Mouse (Mus musculus) left cerebral cortex, postnatal 36 days (tissue): ENCODE results near the gene Gabrd. TPM values are rescaled to one million over a fixed set of nuclear protein-coding genes. Genes with fewer than 3 reads are reported as not detected.
"Not testable (repeated sequence)": the region's sequence is repeated elsewhere in the genome, so short reads cannot be mapped to it uniquely, and the experiment has no call there.

Experiments
- DNase-seq, 2 experiments: peaks; one replicate each; pipeline ENCODE4 v3.0.0; 2021 to 2022; ENCODE audit warnings: low spot score in 2 of 2, mixed read lengths in 1 of 2
- intact Hi-C: fragments of 180-260 bp; cut with DNase I; formaldehyde crosslinking; loops from one replicate; pipeline ENCODE4 v1.15.1; 2025
- total RNA-seq, 2 experiments: library from RNA; stranded (reverse); gene quantifications; 2 replicates each; pipeline ENCODE4 v1.2.3; 2021

Gabrd gene
- total RNA-seq = 10 to 100 TPM; 69.6 to 79.8 TPM

DNA sequence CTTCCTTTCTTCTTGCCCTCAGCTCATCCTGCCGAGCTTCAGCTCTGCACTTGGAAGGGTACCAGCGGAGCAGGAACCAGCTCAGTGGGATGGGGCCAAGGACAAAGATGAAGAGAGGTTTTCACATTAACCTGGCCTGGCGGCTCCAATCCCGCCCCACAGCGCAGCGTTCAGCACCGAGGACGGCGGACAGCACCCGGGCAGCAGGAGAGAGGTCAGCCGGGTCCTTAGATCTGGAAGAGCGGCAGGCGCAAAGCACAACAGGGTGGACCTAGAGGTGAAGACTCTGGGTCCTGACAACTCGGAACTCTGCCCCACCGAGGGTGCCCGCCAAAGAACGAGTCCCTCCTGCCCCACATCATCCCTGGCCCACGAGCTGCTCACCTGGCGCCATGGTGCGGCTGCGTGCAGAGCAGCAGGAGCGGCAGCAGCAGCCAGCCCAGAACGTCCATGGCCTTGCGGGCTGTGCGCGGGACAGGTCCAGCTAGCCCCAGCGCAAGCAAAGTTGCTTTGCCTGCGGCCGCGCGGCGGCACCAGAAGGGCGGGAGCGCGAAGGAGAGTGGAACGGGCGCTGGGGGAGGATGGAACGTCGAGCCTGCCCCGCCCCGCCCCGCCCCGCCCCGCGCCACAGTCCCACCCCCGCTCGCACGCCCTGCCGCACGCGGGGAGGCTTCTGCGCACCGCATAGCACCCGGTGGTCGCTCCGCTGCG is at the start of gene Gabrd:
Gene Gabrd, minus strand, starts transcription at position 602 of the 711 bp plus-strand sequence.
- intact Hi-C loops = no loop called here
- DNase-seq = peak; percentile 55 to 71

DNA sequence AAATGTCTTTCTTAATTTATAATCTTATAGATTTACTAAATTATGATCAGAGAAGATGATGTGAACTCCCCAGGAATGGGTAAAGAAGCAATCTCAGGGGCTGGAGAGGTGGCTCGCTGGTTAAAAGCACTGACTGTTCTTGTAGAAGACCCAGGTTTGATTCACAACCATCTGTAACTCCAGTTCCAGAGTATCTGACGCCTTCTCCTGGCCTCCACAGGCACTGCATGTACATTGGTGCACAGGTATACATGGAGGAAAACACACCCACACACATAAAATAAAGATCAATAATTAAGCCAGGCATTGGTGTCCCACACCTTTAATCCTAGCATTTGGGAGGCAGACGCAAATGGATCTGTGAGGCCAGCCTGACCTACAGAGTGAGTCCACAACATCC is 44.9 kb upstream of the Gabrd start:
- DNase-seq = no peak
- intact Hi-C loops = no loop called here

GRCm38 (mm10) chr4:155433993-155434392 is 36.1 kb upstream of the Gabrd start:
- no peak for DNase-seq
- intact Hi-C loops = no loop called here

DNA sequence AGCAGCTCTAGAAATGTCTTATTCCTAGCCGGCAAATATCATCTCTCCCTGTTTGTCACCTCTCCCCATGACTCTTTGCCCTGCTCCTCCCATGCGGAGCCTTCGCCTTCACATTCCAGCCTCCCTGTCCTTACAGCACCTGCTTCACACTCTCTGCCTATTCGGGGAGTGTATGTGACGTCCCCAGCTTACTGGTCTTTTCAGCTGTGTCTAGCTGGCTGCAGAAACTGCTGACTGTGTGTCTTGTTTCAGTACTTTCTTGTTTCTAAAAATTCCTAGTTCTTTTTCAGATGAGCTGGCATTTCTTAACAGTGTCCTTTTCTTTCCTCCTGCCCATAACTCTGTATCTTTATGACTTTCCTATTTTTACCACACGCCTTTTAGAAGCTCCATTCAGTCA is 34.4 kb upstream of the Gabrd start:
- no peak for DNase-seq
- intact Hi-C loops = no loop called here

DNA sequence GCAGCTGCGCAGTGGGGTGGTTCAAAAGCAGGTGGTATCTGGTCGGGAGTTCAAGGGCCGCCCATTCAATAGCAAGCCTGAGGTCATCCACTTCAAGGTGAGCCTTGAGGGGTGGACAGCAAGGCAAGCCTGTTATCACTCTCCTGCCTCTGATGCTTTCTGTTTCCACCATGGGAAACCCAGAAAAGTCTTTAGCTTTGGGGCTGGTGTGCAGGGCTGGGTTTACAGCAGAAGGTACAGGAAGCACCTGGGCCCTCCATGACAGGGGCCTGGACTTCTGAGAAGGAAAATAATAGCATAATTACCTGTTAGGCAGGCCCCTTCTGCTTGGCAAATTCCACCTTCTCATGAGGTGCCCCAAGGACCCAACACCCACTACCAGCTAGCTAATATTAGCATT is 31.3 kb upstream of the Gabrd start:
- intact Hi-C loops = no loop called here
- DNase-seq = no peak

DNA sequence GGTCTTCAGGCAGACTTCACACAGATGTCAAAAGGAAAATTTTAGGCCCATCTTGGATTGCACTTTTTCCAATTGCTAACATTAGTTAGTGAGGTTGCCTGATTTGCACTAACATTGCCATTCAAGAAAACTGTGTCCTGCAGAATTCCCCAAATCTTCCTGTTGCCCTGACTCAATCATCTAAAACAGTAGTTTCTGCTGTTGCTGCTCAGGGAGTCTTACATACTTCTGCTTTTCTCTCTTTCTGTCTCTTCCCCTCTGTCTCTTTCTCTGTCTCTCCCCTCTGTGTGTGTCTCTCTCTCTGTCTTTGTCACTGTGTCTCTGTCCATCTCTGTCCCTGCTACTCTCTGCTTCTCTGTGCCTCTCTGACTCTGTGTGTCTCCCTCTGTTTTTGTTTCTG is 30.5 kb upstream of the Gabrd start:
- intact Hi-C loops = no loop called here
- DNase-seq = no peak

DNA sequence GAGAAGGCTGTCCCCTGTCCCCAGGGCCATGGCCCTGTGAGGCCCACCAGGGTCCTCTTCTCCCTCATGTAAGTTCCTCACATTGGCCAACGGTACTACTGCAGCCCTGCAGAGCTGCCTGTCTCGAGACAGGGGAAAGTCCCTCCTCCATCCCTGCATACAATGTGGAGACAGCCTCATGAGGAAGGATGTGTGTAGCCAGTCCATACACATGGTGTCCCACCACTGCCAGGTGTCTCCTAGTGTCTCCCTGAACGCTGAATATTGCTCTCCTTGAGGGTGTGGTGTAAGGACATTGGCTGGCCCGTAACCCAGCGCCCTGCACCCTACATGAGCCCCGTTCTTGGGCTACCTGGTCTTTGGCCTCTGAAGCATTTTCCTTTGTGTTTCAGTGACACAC is 28.4 kb upstream of the Gabrd start:
- intact Hi-C loops = no loop called here

GRCm38 (mm10) chr4:155423988-155424387 is 26.1 kb upstream of the Gabrd start:
- intact Hi-C loops = no loop called here
- no peak for DNase-seq

More for the DNA sequence above, 28.4 kb upstream of the Gabrd start:
- DNase-seq = no peak

- DNase-seq, intact Hi-C loops: not testable (repeated sequence)
These were observed 23.8 kb upstream of the Gabrd start for GRCm38 (mm10) chr4:155421412-155422370.

DNA sequence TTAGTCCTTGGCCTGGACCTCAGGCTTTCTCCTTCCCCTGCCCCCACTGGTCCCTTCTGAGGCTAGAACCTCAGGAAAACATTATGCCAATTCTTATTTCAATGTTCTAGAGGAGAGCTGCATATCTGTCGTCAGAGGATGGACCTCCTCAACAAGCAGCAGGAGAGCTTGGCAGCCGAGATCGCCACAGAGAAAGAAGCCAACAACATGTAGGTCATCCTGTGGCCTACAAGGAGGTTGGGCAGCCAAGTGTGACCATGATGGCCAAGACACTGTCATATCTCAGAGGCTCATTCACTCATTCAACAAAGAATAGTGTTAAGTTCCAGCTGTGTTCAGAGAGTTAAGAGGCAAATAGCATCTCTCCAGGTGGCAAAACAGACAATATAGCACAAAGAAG is 22.2 kb upstream of the Gabrd start:
- no peak for DNase-seq
- intact Hi-C loops = no loop called here

DNA sequence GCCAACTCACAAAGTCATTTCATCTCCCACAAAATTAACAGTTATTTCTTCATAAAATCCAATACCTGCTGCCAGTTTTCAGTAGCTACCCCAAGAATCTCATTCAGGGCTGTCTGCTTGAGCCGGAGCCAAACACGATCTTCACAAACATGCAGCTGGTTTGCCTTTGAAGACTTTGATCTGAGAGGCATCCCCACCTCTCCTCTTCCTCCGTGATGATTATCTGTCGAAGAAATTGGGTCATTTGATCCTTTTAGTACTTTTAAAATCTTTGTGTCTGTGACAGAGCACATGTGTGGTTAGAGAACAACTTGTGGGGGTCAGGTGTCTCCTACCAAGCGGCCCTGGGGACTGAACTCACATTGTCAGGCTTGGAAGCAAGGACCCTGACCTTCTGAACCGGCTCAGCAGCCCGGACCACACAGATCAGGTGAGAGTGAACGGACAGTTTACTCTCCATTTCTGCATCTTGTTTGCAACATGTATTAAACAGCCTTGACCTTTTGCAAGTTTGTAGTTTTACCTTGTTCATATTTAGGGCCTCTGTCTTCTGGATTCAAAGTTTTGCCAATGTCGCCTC is 16.8 kb upstream of the Gabrd start:
- intact Hi-C loops = no loop called here
- no peak for DNase-seq

DNA sequence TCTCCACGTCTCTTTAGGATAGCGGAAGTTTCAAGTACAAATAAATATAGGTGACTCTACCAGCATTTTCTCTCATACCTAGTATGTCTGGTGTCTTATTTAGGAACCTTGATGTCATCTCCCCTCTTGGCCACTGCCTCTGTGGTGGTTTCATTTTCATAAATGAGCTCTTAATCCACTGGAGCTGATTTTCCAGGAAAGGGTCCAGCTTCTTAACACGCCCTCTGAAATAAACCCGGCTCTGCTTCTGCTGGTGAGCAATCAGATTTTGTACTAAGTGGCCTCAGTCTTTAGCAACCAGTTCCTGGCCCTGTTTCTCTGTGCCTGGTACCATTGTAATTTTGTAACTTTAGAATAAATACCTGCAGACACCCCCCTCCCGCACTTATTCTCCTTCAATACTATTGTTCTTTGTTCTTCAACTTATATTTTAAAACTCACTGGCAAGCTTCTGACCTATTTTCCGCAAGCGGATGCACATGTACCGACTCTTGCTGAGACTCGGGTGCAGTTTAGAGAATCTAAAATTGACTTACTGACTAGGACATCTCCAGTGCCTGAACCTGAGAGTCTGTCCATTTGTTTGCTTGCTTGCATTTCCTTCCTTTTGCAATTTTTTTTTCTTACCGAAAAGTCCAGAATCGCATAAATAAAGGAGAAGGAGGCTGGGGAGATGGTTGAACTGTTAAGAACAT is 15.9 kb upstream of the Gabrd start:
- intact Hi-C loops = no loop called here

DNA sequence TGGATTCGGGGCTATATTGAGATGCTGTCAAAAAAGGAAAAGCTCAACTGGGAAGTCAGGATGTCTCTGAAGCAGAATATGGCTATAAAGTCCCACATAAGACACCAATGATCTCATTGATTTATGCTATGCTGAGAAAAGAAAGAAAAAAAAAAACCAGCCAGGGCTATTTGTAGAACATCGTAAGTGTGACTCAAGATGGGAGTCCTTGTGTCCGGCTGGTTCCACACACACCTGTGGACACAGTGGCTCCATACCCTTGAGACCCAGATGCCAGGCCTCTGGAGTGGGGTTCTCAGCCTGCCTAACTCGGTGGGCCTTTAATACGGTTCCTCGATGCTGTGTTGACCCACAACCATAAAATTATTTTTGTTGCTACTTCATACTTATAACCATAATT is 14.2 kb upstream of the Gabrd start:
- intact Hi-C loops = no loop called here
- DNase-seq = no peak

More for the DNA sequence above, 15.9 kb upstream of the Gabrd start:
- DNase-seq = no peak

- intact Hi-C loops = loop anchor here (5.0 kb wide), 1 partner anchor 42 kb away; no protein-coding TSS in a partner anchor
- DNase-seq = peak; percentile 86 to 88
These were observed 11.3 kb upstream of the Gabrd start, which contains the start of gene Cfap74 for GRCm38 (mm10) chr4:155409058-155409776. Cfap74 (plus strand) TSS chr4:155409190.

DNA sequence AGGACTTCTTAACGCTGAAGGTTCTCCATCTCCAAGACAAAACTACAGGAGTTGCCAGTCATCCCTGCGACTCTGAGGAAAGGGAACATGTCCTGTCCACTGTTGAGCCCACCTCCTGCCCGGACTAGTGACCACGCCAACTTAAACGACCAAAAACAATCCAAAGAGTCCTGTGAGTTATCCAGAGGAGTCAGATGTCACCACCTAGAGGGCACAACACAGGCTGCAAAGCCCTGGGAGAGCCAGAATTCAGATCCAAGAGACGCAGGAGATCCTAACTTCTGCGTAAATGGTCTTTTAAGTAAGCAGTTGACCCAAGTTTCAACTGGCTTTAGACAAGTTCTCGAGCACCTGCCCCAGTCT is 10.8 kb upstream of the Gabrd start:
- intact Hi-C loops = loop anchor here (5.0 kb wide), 1 partner anchor 41 kb away; no protein-coding TSS in a partner anchor
- no peak for DNase-seq

GRCm38 (mm10) chr4:155402489-155402888 is 4.6 kb upstream of the Gabrd start:
- intact Hi-C loops = no loop called here
- no peak for DNase-seq

DNA sequence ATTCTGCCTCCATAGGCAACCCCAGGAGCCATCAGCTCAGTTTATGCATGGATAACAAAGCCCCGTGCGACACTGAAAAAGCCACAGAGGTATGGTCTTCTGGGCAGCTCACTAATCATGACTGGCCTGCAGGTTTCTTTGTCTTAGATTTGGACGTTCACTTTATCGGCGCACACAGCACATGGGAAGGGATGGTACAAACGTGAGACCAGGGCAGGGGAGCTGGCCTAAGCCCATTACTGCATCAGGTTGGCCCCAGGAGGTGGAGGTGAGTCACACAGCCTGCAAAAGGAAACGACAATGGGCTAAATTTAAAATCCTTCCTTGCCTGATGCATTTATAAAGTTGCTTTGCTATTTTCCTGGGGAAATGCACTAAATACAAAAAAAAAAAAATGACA is 3.2 kb upstream of the Gabrd start:
- intact Hi-C loops = no loop called here
- no peak for DNase-seq

DNA sequence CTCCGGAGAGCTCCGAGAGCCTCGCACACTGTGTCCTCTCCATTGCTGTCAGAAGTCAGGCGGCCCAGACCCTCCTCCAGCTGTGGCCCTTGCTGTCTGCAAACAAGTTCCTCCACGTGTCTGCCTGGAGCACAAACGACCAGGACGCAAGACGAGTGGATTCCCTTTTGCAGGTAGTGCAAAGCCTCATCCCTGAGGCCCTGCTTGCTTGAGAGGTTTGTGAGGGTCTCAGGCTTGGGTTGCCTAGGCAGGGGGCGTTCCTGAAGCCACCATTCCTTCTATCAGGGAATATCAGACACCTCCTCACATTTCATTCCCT is 269 bp upstream of the Gabrd start:
- intact Hi-C loops = no loop called here
- DNase-seq = no peak

GRCm38 (mm10) chr4:155396751-155397150 is 1.2 kb downstream of the Gabrd start:
- DNase-seq = no peak
- intact Hi-C loops = no loop called here
